14 mouse cellular contexts compared by ENCODE assay signal in genomic region chr8:12319755-12320455, GRCm38 (mm10). TPM values are rescaled to one million over a fixed set of nuclear protein-coding genes. Genes with fewer than 3 reads are reported as not detected.
A peak's percentile ranks its signal among the peaks of the same experiment; 100 is the strongest.
DNase-seq lines count a peak whose midpoint lies in the region; ATAC-seq lines count a peak whose summit lies in the region.
"Had no signal": no experiment of that assay in that cellular context is flagged by ENCODE, and none has a peak within 500 bp of the region (broad histone marks: within the 10 kb centered on the region; RNA-seq: fewer than 3 reads in every experiment).

No protein-coding gene starts in this region.

- intact Hi-C loops in left cerebral cortex, postnatal 25 days (cut with DNase I), result no loop called here

- no peaks in the 10 kb centered on the region for H3K9me3 ChIP-seq in embryonic facial prominence, embryonic 12.5 days
- no peaks in the 10 kb centered on the region for H3K9me3 ChIP-seq in embryonic facial prominence, embryonic 10.5 days
- no peaks in the 10 kb centered on the region for H3K9me3 ChIP-seq in neural tube, embryonic 11.5 days (ENCODE audit: control insufficient read depth, low read length)

- H3K36me3 ChIP-seq in embryonic facial prominence, embryonic 12.5 days, result no peaks in the 10 kb centered on the region
- H3K36me3 ChIP-seq in embryonic facial prominence, embryonic 10.5 days (replicated peaks), result no peaks in the 10 kb centered on the region
- H3K36me3 ChIP-seq in neural tube, embryonic 11.5 days (ENCODE audit: control insufficient read depth, insufficient read depth, low read length), result no peaks in the 10 kb centered on the region

- H3K27me3 ChIP-seq in embryonic facial prominence, embryonic 12.5 days, result peaks cover 42% of the 10 kb centered on the region
- H3K27me3 ChIP-seq in embryonic facial prominence, embryonic 10.5 days (replicated peaks; ENCODE audit: low read depth, poor library complexity, severe bottlenecking), result peaks cover 100% of the 10 kb centered on the region
- peaks cover 4% of the 10 kb centered on the region; the same call in 1 of the 2 replicates for H3K27me3 ChIP-seq in neural tube, embryonic 11.5 days (ENCODE audit: control insufficient read depth, insufficient read depth, low read length)

- no peak overlapping the region for H3K9ac ChIP-seq in embryonic facial prominence, embryonic 12.5 days
- no peak overlapping the region for H3K9ac ChIP-seq in neural tube, embryonic 11.5 days (ENCODE audit: low read length)

- 0 out of 2 replicates have a peak overlapping the region, but pooled peaks have one; percentile 19 for H3K27ac ChIP-seq in embryonic facial prominence, embryonic 12.5 days
- H3K27ac ChIP-seq in embryonic facial prominence, embryonic 10.5 days (replicated peaks), result no peak overlapping the region
- H3K27ac ChIP-seq in neural tube, embryonic 11.5 days (ENCODE audit: low read depth, low read length), result no peak overlapping the region

- no peak overlapping the region for H3K4me3 ChIP-seq in embryonic facial prominence, embryonic 12.5 days
- no peak overlapping the region for H3K4me3 ChIP-seq in embryonic facial prominence, embryonic 10.5 days
- H3K4me3 ChIP-seq in neural tube, embryonic 11.5 days (ENCODE audit: low read depth, low read length), result no peak overlapping the region
- H3K4me3 ChIP-seq: erythroblast, embryonic 14.5 days had no signal

- WGBS in embryonic facial prominence, embryonic 12.5 days, result 64% methylated on average over 11 of the region's 11 CpGs
- 86% methylated on average over 11 of the region's 11 CpGs for WGBS in embryonic facial prominence, embryonic 10.5 days
- 77% methylated on average over 11 of the region's 11 CpGs for WGBS in neural tube, embryonic 11.5 days

- no peak overlapping the region for H3K4me2 ChIP-seq in embryonic facial prominence, embryonic 12.5 days (replicated peaks)
- no peak overlapping the region for H3K4me2 ChIP-seq in neural tube, embryonic 11.5 days (ENCODE audit: low read depth)

- peaks cover 8% of the 10 kb centered on the region for H3K4me1 ChIP-seq in embryonic facial prominence, embryonic 12.5 days
- H3K4me1 ChIP-seq in embryonic facial prominence, embryonic 10.5 days, result peaks cover 21% of the 10 kb centered on the region
- H3K4me1 ChIP-seq in neural tube, embryonic 11.5 days (ENCODE audit: control insufficient read depth, insufficient read depth, low read length), result peaks cover 2% of the 10 kb centered on the region; the same call in 1 of the 2 replicates

- ATAC-seq in embryonic facial prominence, embryonic 12.5 days (ENCODE audit: insufficient number of reproducible peaks, insufficient read depth, low FRiP score, low TSS enrichment), result 0 out of 2 replicates have a peak, but pooled peaks have one; percentile 29
- no peak for ATAC-seq in neural tube, embryonic 11.5 days (ENCODE audit: insufficient read depth, low FRiP score, low TSS enrichment)

- no peak for DNase-seq in embryonic facial prominence, embryonic 10.5 days (ENCODE audit: low spot score)
- DNase-seq in neural tube, embryonic 11.5 days (ENCODE audit: low spot score), result peak; percentile 22
- no peak for DNase-seq in neural tube, embryonic 10.5 days (ENCODE audit: extremely low spot score, low spot score)
- DNase-seq in left cerebral cortex, postnatal 25 days (ENCODE audit: low spot score in 2 of 2), result peak; percentile 58 to 59
- DNase-seq in right cerebral cortex, postnatal 14 days, result peak; percentile 63
- no peak for DNase-seq in MN1 (ENCODE audit: low spot score)
- no peak for DNase-seq in lung, postnatal 36 days
- DNase-seq: lung, adult 2 months had no signal

RNA-seq across cellular contexts. Expression of gene A230072I06Rik, which starts 41.3 kb away (rescaled TPM):
- not detected in 2 replicates for polyA plus RNA-seq in embryonic facial prominence, embryonic 12.5 days (2016; fragmentation: Nextera tagmentation; extraction: Ambion mirVana)
- not detected in 2 replicates for polyA plus RNA-seq in embryonic facial prominence, embryonic 10.5 days (2016; fragmentation: Nextera tagmentation; extraction: Ambion mirVana)
- polyA plus RNA-seq in neural tube, embryonic 11.5 days (2014; fragmentation: Nextera tagmentation; extraction: Ambion mirVana), result not detected in 2 replicates
- under 1 TPM in 1 of 2 experiments, not detected in 1; 0.25 TPM for total RNA-seq in left cerebral cortex, postnatal 25 days (2021)
- total RNA-seq: adrenal gland, postnatal 4 days; gastrocnemius, postnatal 4 days; layer of hippocampus, adult 18-20 months had no signal
- polyA plus RNA-seq: erythroblast, embryonic 14.5 days; lung, adult 2 months; spleen, adult 2 months had no signal

Comparison
In these comparisons a context has a peak if more than half of its experiments do, and no peak if none do; other contexts are left out.
1. DNase-seq: peak in neural tube, embryonic 11.5 days (single experiment), left cerebral cortex, postnatal 25 days (2 of 2) and right cerebral cortex, postnatal 14 days (single experiment); none in embryonic facial prominence, embryonic 10.5 days (single experiment), neural tube, embryonic 10.5 days (single experiment), MN1 (single experiment) and lung, postnatal 36 days (single experiment).